Mouse (Mus musculus) lung, postnatal 0 days (tissue): ENCODE measurements around the gene Bckdhb. TPM values are rescaled to one million over a fixed set of nuclear protein-coding genes. Genes with fewer than 3 reads are reported as not detected.
"Not testable (repeated sequence)": the region's sequence is repeated elsewhere in the genome, so short reads cannot be mapped to it uniquely, and the experiment has no call there.

Experiments
- ATAC-seq: fragments of 200-750 bp; cut with Nextera tagmentation; 2 replicates; pipeline ENCODE4 v1.8.0; 2017; ENCODE audit warnings: moderate library complexity
- DNase-seq: peaks from one replicate; pipeline ENCODE4 v3.0.0-alpha.2; 2016; ENCODE audit warnings: low spot score
- H3K27ac ChIP-seq: fragments of 300-500 bp; sonication (generic); 2 replicates; pipeline ENCODE4 v1.5.1; 2014; ENCODE audit warnings: antibody characterized with exemption, mild to moderate bottlenecking, low read length, mixed read lengths
- H3K27me3 ChIP-seq: fragments of 300-500 bp; sonication (generic); replicated peaks from 2 replicates; pipeline ENCODE4 v1.6.1; 2014; ENCODE audit warnings: low read length, mixed read lengths; ENCODE audit not compliant: insufficient read depth
- H3K36me3 ChIP-seq: fragments of 300-500 bp; sonication (generic); 2 replicates; pipeline ENCODE4 v1.6.1; 2014; ENCODE audit warnings: low read length, mixed read lengths; ENCODE audit not compliant: insufficient read depth
- H3K4me1 ChIP-seq: fragments of 300-500 bp; sonication (generic); 2 replicates; pipeline ENCODE4 v1.6.1; 2014; ENCODE audit warnings: antibody characterized with exemption, low read depth, low read length, mixed read lengths; ENCODE audit not compliant: insufficient read depth
- H3K4me2 ChIP-seq: fragments of 300-500 bp; sonication (generic); replicated peaks from 2 replicates; pipeline ENCODE4 v1.6.1; 2014; ENCODE audit warnings: low read depth, mild to moderate bottlenecking, low read length, moderate library complexity, mixed read lengths
- H3K4me3 ChIP-seq: fragments of 300-500 bp; sonication (generic); 2 replicates; pipeline ENCODE4 v1.5.1; 2014; ENCODE audit warnings: low read depth, low read length
- H3K9ac ChIP-seq: fragments of 300-500 bp; sonication (generic); replicated peaks from 2 replicates; pipeline ENCODE4 v1.6.1; 2014; ENCODE audit warnings: low read depth, mild to moderate bottlenecking
- H3K9me3 ChIP-seq: fragments of 300-500 bp; sonication (generic); 2 replicates; pipeline ENCODE4 v1.6.1; 2016; ENCODE audit warnings: low read length, mixed read lengths
- CTCF ChIP-seq: IDR thresholded peaks from 2 replicates; pipeline ENCODE4 v1.5.1; 2016; ENCODE audit warnings: antibody characterized with exemption, mild to moderate bottlenecking
- EP300 ChIP-seq: IDR thresholded peaks from 2 replicates; pipeline ENCODE4 v1.6.1; 2016; ENCODE audit warnings: antibody characterized with exemption, mild to moderate bottlenecking, control low read depth
- WGBS: fragments of 180-500 bp; shearing (Covaris S2); extraction: QIAGEN DNeasy Blood & Tissue Kit; methylation state at CpG from one replicate; pipeline ENCODE4 v1.1.7; 2014; 5-methylcytosine and 5-hydroxymethylcytosine counted together
- polyA plus RNA-seq: library from polyadenylated mRNA; unstranded; fragments of >200 nt; fragmentation: Nextera tagmentation; extraction: Ambion mirVana; gene quantifications from 2 replicates; pipeline ENCODE4 v1.2.1, GENCODE M21; 2015

Bckdhb gene
- polyA plus RNA-seq, 1 experiment from 2014 or later, result 11.8 TPM

DNA sequence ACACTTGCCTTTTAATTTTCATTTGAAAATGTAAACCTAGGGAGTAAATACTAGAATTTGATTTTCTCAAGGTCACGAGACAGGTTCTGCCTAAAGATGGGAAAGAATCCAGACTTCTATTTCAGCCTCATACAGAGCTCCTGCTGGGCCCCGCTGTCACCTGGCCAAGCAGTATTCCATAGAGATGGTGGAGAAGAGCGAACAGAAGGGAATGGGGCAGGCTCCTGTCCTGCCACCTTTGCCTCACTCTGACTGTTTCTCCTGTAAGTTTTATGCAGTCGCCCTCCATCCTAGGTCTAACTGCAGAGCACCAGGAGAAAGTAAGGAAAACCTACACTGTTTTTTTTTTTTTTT lies 720 bp downstream of the Bckdhb start:
- ATAC-seq, result no peak
- 57% methylated on average over 4 of the region's 4 CpGs for WGBS
- no peak overlapping the region; the same call in 1 of the 2 replicates for H3K9ac ChIP-seq
- no peak for TF ChIP-seq CTCF
- TF ChIP-seq EP300, result no peak
- H3K4me1 ChIP-seq, result no peaks in the 10 kb centered on the region
- no peaks in the 10 kb centered on the region for H3K9me3 ChIP-seq
- no peak for DNase-seq
- peak overlapping the region; percentile 58 for H3K4me3 ChIP-seq
- no peaks in the 10 kb centered on the region for H3K27me3 ChIP-seq
- no peaks in the 10 kb centered on the region for H3K36me3 ChIP-seq
- peak overlapping the region; percentile 87 for H3K4me2 ChIP-seq
- peak overlapping the region; percentile 6; the same call in 1 of the 2 replicates for H3K27ac ChIP-seq

GRCm38 (mm10) chr9:83926302-83926701 lies 1.4 kb downstream of the Bckdhb start:
- no peak for ATAC-seq

DNA sequence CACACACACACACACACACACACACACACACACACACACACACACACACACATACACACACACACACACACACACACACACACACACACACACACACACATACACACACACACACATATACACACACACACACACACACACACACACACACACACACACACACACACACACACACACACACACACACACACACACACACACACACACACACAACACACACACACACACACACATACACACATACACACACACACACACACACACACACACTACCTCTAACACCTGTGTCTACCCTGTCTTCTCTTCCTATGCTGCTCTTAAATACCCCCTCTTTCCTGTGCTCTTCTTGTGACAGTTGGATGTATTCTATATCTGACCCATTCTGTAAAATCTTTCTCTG lies 14.6 kb downstream of the Bckdhb start:
- not testable (repeated sequence) for H3K9ac ChIP-seq, ATAC-seq, H3K4me3 ChIP-seq, H3K9me3 ChIP-seq, H3K4me2 ChIP-seq, H3K36me3 ChIP-seq, DNase-seq, H3K27ac ChIP-seq, H3K4me1 ChIP-seq, H3K27me3 ChIP-seq

More at GRCm38 (mm10) chr9:83926302-83926701, 1.4 kb downstream of the Bckdhb start:
- DNase-seq, result no peak
- no peak overlapping the region for H3K4me3 ChIP-seq
- no peaks in the 10 kb centered on the region for H3K9me3 ChIP-seq
- H3K4me2 ChIP-seq, result no peak overlapping the region
- TF ChIP-seq CTCF (no peak), EP300 (no peak)
- WGBS, result 80% methylated on average over 5 of the region's 5 CpGs
- no peaks in the 10 kb centered on the region for H3K27me3 ChIP-seq
- no peaks in the 10 kb centered on the region for H3K36me3 ChIP-seq
- H3K27ac ChIP-seq, result no peak overlapping the region
- H3K4me1 ChIP-seq, result no peaks in the 10 kb centered on the region
- no peak overlapping the region for H3K9ac ChIP-seq

DNA sequence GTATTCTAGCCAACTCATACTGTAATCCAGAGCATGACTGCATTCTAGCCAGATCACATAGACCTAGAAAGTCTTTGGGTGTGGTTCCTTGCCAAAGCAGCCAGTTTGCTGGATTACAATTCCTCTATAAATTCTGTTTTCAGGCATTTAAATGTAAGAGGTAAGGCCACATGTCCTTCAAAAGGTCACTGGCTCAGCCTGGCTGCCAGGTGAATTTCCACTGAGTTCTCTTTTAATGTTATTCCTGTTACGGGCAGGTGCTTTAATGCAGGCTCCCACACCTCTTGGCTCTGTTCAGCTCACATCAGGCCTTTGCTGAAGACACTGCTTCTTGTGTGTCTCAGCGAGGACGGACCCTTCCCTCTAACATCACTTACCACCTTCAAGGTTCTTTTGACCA lies 15.1 kb downstream of the Bckdhb start:
- H3K4me1 ChIP-seq, result no peaks in the 10 kb centered on the region
- TF ChIP-seq EP300 (no peak), CTCF (no peak)
- DNase-seq (no peak), ATAC-seq (no peak)
- H3K4me2 ChIP-seq, result no peak overlapping the region
- no peaks in the 10 kb centered on the region for H3K27me3 ChIP-seq
- H3K9me3 ChIP-seq, result no peaks in the 10 kb centered on the region
- no peak overlapping the region for H3K27ac ChIP-seq
- no peaks in the 10 kb centered on the region for H3K36me3 ChIP-seq
- WGBS, result 90% methylated on average over 3 of the region's 3 CpGs
- no peak overlapping the region for H3K4me3 ChIP-seq
- no peak overlapping the region for H3K9ac ChIP-seq

- ATAC-seq, result no peak
- H3K4me2 ChIP-seq, result no peak overlapping the region
- 89% methylated on average over 9 of the region's 9 CpGs for WGBS
Observed at GRCm38 (mm10) chr9:83940537-83941363, 15.8 kb downstream of the Bckdhb start.

GRCm38 (mm10) chr9:83951336-83951735 lies 26.4 kb downstream of the Bckdhb start:
- ATAC-seq (no peak), DNase-seq (no peak)
- Histone ChIP-seq H3K36me3 (peaks cover 5% of the 10 kb centered on the region; the same call in 1 of the 2 replicates), H3K4me3 (no peak overlapping the region), H3K9me3 (no peaks in the 10 kb centered on the region), H3K9ac (no peak overlapping the region), H3K27ac (no peak overlapping the region), H3K4me1 (no peaks in the 10 kb centered on the region), H3K4me2 (no peak overlapping the region), H3K27me3 (no peaks in the 10 kb centered on the region)
- no peak for TF ChIP-seq EP300
- no peak for TF ChIP-seq CTCF
- WGBS, result 68% methylated on average over 4 of the region's 4 CpGs

More at GRCm38 (mm10) chr9:83940537-83941363, 15.8 kb downstream of the Bckdhb start:
- Histone ChIP-seq H3K4me1 (no peaks in the 10 kb centered on the region), H3K36me3 (no peaks in the 10 kb centered on the region), H3K9ac (no peak overlapping the region), H3K27me3 (no peaks in the 10 kb centered on the region), H3K4me3 (no peak overlapping the region), H3K9me3 (no peaks in the 10 kb centered on the region), H3K27ac (no peak overlapping the region)
- DNase-seq, result no peak
- TF ChIP-seq EP300 (no peak), CTCF (no peak)
